Mouse (Mus musculus) brain, embryonic 14.5 days (tissue): ENCODE data around the gene 9530003J23Rik.

Experiments used
- CTCF ChIP-seq: fragments of 200-500 bp; IDR thresholded peaks from 2 replicates; pipeline ENCODE4 v1.5.1; 2012; ENCODE audit warnings: inconsistent platforms, mild to moderate bottlenecking, moderate library complexity, borderline replicate concordance; ENCODE audit not compliant: insufficient read depth, insufficient read length; ENCODE audit errors: extremely low read depth
- POLR2A ChIP-seq: fragments of 200-500 bp; IDR thresholded peaks from 2 replicates; pipeline ENCODE4 v1.6.1; 2012; ENCODE audit warnings: mild to moderate bottlenecking, inconsistent platforms, borderline replicate concordance; ENCODE audit not compliant: poor library complexity, insufficient read depth, insufficient read length, severe bottlenecking; ENCODE audit errors: extremely low read depth

- TF ChIP-seq POLR2A (no peak), CTCF (0 out of 2 replicates have a peak, but pooled peaks have one; percentile 13)
Measured at GRCm38 (mm10) chr10:117225094-117225493, 13.4 kb downstream of the 9530003J23Rik start.
